Mouse (Mus musculus) C2C12 (cell line): ENCODE data around the gene Cnn2.

Source experiments
- CEBPB ChIP-seq: IDR thresholded peaks from one replicate; pipeline ENCODE4 v1.6.1; 2011; ENCODE audit warnings: low read depth, mild to moderate bottlenecking, control low read depth, moderate library complexity
- CTCF ChIP-seq: IDR thresholded peaks from one replicate; pipeline ENCODE4 v1.5.1; 2011; ENCODE audit not compliant: control insufficient read depth, insufficient read depth, insufficient read length
- FOSL1 ChIP-seq: IDR thresholded peaks from one replicate; pipeline ENCODE4 v1.8.0; 2011; ENCODE audit warnings: mild to moderate bottlenecking, low read length; ENCODE audit not compliant: poor library complexity, insufficient read depth, severe bottlenecking
- MAX ChIP-seq: IDR thresholded peaks from one replicate; pipeline ENCODE4 v1.6.1; 2011; ENCODE audit warnings: mild to moderate bottlenecking, control low read depth
- MYOD1 ChIP-seq: IDR thresholded peaks from one replicate; pipeline ENCODE4 v1.6.1; 2011; ENCODE audit warnings: low read depth; ENCODE audit not compliant: control insufficient read depth, insufficient read length
- MYOG ChIP-seq: IDR thresholded peaks from one replicate; pipeline ENCODE4 v1.6.1; 2011; ENCODE audit not compliant: control insufficient read depth, insufficient read length; ENCODE audit errors: extremely low read depth
- USF1 ChIP-seq: IDR thresholded peaks from one replicate; pipeline ENCODE4 v1.6.1; 2011; ENCODE audit warnings: low read depth, mild to moderate bottlenecking, control low read depth, moderate library complexity

- TF ChIP-seq CTCF (no peak), CEBPB (no peak), MAX (no peak), USF1 (no peak), FOSL1 (no peak), MYOD1 (no peak), MYOG (no peak)
Measured at GRCm38 (mm10) chr10:79976071-79976721, 12.2 kb upstream of the Cnn2 start.
